Comparison of ENCODE assay signal across 33 mouse cellular contexts in the genomic region with DNA sequence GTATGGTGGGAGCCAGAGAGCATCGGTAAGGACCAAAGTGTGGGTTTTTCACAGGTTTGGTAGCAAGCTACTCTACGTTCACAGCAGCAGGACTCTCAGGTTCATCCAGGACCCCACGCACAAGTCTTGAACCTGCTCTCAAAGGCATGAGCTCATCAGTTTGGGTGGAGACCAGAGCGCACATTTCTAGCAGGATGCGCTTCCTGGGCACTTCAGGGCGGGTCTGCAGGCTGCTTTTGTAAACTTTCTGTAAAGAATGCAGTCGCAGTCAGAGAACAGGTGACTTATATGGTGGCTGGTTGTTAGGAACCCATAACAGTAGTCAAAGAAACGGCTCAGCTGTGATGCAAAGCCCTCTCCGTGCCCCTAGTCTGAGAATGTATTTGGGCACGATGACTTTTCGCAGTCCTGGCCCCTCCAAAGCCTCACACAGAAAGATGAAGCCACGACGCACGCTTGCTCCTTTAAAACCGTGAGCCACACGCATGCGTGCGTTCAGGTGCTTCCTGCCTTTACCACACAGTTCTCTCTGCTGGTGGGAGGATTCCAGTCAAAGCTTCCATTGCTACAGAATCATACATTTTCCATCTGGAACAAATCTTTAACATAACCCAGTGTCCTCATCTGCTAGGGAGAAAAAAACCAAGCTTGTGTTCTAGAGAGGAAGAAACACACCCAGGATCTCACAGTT. TPM values are rescaled to one million over a fixed set of nuclear protein-coding genes. Genes with fewer than 3 reads are reported as not detected.
A peak's percentile ranks its signal among the peaks of the same experiment; 100 is the strongest.
DNase-seq lines count a peak whose midpoint lies in the region; ATAC-seq and TF ChIP-seq lines count a peak whose summit lies in the region.
"Had no signal": no experiment of that assay in that cellular context is flagged by ENCODE, and none has a peak within 500 bp of the region (broad histone marks: within the 10 kb centered on the region; RNA-seq: fewer than 3 reads in every experiment).

No protein-coding gene starts in this region.

- H3K36me3 ChIP-seq in embryonic facial prominence, embryonic 13.5 days = peaks cover 60% of the 10 kb centered on the region
- H3K36me3 ChIP-seq in embryonic facial prominence, embryonic 10.5 days (replicated peaks) = peaks cover 65% of the 10 kb centered on the region
- peaks cover 5% of the 10 kb centered on the region for H3K36me3 ChIP-seq in ES-E14 (ENCODE audit: control insufficient read depth, insufficient read depth, low read length, poor library complexity, severe bottlenecking)
- peaks cover 20% of the 10 kb centered on the region for H3K36me3 ChIP-seq in liver, embryonic 11.5 days (ENCODE audit: control insufficient read depth, insufficient read depth, low read length)

- intact Hi-C loops in heart, postnatal 36 days (cut with DNase I) = loop anchor here (5.0 kb wide), 1 partner anchor 39 kb away; no protein-coding TSS in a partner anchor

- 0 out of 2 replicates have a peak, but pooled peaks cover 3% of the 10 kb centered on the region for H3K4me1 ChIP-seq in embryonic facial prominence, embryonic 13.5 days
- H3K4me1 ChIP-seq in embryonic facial prominence, embryonic 10.5 days = peaks cover 3% of the 10 kb centered on the region; the same call in 1 of the 2 replicates
- peaks cover 0 to 12% of the 10 kb centered on the region in 2 experiments; a peak in 2 of 4 replicates for H3K4me1 ChIP-seq in ES-E14 (ENCODE audit: control insufficient read depth in 2 of 2, insufficient read depth in 2 of 2, low read length in 2 of 2, poor library complexity in 1 of 2)
- peaks cover 2% of the 10 kb centered on the region for H3K4me1 ChIP-seq in liver, embryonic 11.5 days (replicated peaks; ENCODE audit: control insufficient read depth, insufficient read depth, low read length)
- H3K4me1 ChIP-seq: forebrain, embryonic 12.5 days; midbrain, embryonic 12.5 days had no signal

- no peak for ATAC-seq in embryonic facial prominence, embryonic 13.5 days (ENCODE audit: insufficient number of reproducible peaks, insufficient read depth, low FRiP score, low TSS enrichment, low read depth)
- ATAC-seq in CD4-positive, CD25-positive, alpha-beta regulatory T cell, adult 4 months = peak; percentile 55
- no peak for ATAC-seq in liver, embryonic 11.5 days (replicated peaks; ENCODE audit: low FRiP score)
- ATAC-seq: forebrain, postnatal 0 days; hindbrain, embryonic 16.5 days; lung, postnatal 0 days had no signal

- 85% methylated on average over 18 of the region's 18 CpGs for WGBS in embryonic facial prominence, embryonic 13.5 days
- 92% methylated on average over 18 of the region's 18 CpGs for whole genome bisulfite sequencing in embryonic facial prominence, embryonic 10.5 days
- WGBS in liver, embryonic 11.5 days = 90% methylated on average over 18 of the region's 18 CpGs

- H3K27me3 ChIP-seq in embryonic facial prominence, embryonic 13.5 days = no peaks in the 10 kb centered on the region
- H3K27me3 ChIP-seq in embryonic facial prominence, embryonic 10.5 days (replicated peaks; ENCODE audit: low read depth, poor library complexity, severe bottlenecking) = no peaks in the 10 kb centered on the region
- no peaks in the 10 kb centered on the region for H3K27me3 ChIP-seq in liver, embryonic 11.5 days (replicated peaks; ENCODE audit: control insufficient read depth, insufficient read depth, low read length)
- H3K27me3 ChIP-seq: embryonic facial prominence, embryonic 15.5 days; forebrain, embryonic 12.5 days; heart, embryonic 13.5 days; liver, embryonic 13.5 days; megakaryocyte, embryonic 14.5 days; midbrain, embryonic 12.5 days had no signal

- H3K4me2 ChIP-seq in embryonic facial prominence, embryonic 13.5 days = no peak overlapping the region
- no peak overlapping the region for H3K4me2 ChIP-seq in liver, embryonic 11.5 days
- H3K4me2 ChIP-seq: embryonic facial prominence, embryonic 15.5 days; forebrain, embryonic 12.5 days; heart, embryonic 13.5 days; liver, embryonic 13.5 days; midbrain, embryonic 12.5 days had no signal

- in situ Hi-C loops in ES-E14 (cut with MboI; ENCODE audit: low sequenced_read_pairs in 2 of 2, unreplicated experiment in 2 of 2) = no loop called here

- H3K27ac ChIP-seq in embryonic facial prominence, embryonic 13.5 days = peak overlapping the region; percentile 28; the same call in 1 of the 2 replicates
- H3K27ac ChIP-seq in embryonic facial prominence, embryonic 10.5 days (replicated peaks) = no peak overlapping the region
- no peak overlapping the region for H3K27ac ChIP-seq in ES-E14 (ENCODE audit: insufficient read depth, low read depth, low read length, poor library complexity, severe bottlenecking)
- no peak overlapping the region for H3K27ac ChIP-seq in liver, embryonic 11.5 days (ENCODE audit: low read depth, low read length)
- H3K27ac ChIP-seq: embryonic facial prominence, embryonic 15.5 days; forebrain, embryonic 12.5 days; heart, embryonic 13.5 days; left cerebral cortex, adult 2 months; liver, embryonic 13.5 days; midbrain, embryonic 12.5 days had no signal

- H3K4me3 ChIP-seq in embryonic facial prominence, embryonic 13.5 days = no peak overlapping the region
- no peak overlapping the region for H3K4me3 ChIP-seq in embryonic facial prominence, embryonic 10.5 days
- no peak overlapping the region for H3K4me3 ChIP-seq in ES-E14 (ENCODE audit: insufficient read depth in 1 of 2, low read depth in 1 of 2, low read length in 2 of 2, poor library complexity in 1 of 2, severe bottlenecking in 1 of 2)
- H3K4me3 ChIP-seq in liver, embryonic 11.5 days (ENCODE audit: low read depth, low read length) = no peak overlapping the region
- H3K4me3 ChIP-seq: embryonic facial prominence, embryonic 15.5 days; forebrain, embryonic 12.5 days; heart, embryonic 13.5 days; left cerebral cortex, adult 2 months; liver, embryonic 13.5 days; megakaryocyte, embryonic 14.5 days; midbrain, embryonic 12.5 days had no signal

- DNase-seq in embryonic facial prominence, embryonic 10.5 days (ENCODE audit: low spot score) = no peak
- DNase-seq in ES-E14 (ENCODE audit: low read depth, low spot score) = no peak
- DNase-seq in brain, adult 2 months (ENCODE audit: low read depth, low spot score) = peak; percentile 29
- DNase-seq in heart, postnatal 36 days = no peak
- DNase-seq in liver, embryonic 11.5 days (ENCODE audit: low spot score) = no peak
- DNase-seq in embryo, embryonic 9.5 days (ENCODE audit: extremely low spot score) = no peak
- DNase-seq: adrenal gland, postnatal 14 days; cerebellum, adult 11-12 months; cerebellum, adult 9-11 months; embryo, embryonic 11 days; forebrain, postnatal 0 days; gastrocnemius, postnatal 25 days; heart, adult 18-20 months; heart, postnatal 10 days; kidney, postnatal 14 days; left cerebral cortex, postnatal 4 days; liver, embryonic 13.5 days; lung, adult 18-20 months; lung, postnatal 4 days; retina, postnatal 1 day; spleen, adult 18-20 months; thymus, postnatal 14 days had no signal

- H3K9me3 ChIP-seq in embryonic facial prominence, embryonic 13.5 days = no peaks in the 10 kb centered on the region
- H3K9me3 ChIP-seq in embryonic facial prominence, embryonic 10.5 days = no peaks in the 10 kb centered on the region
- no peaks in the 10 kb centered on the region for H3K9me3 ChIP-seq in ES-E14 (ENCODE audit: control insufficient read depth, insufficient read depth, low read depth, low read length)
- H3K9me3 ChIP-seq in liver, embryonic 11.5 days (ENCODE audit: control insufficient read depth, low read length) = no peaks in the 10 kb centered on the region
- H3K9me3 ChIP-seq: embryonic facial prominence, embryonic 15.5 days; forebrain, embryonic 12.5 days; heart, embryonic 13.5 days; liver, embryonic 13.5 days; megakaryocyte, embryonic 14.5 days; midbrain, embryonic 12.5 days had no signal

- no peak overlapping the region for H3K9ac ChIP-seq in embryonic facial prominence, embryonic 13.5 days
- H3K9ac ChIP-seq in ES-E14 (ENCODE audit: insufficient read depth, low read depth, low read length, poor library complexity, severe bottlenecking) = 0 out of 2 replicates have a peak overlapping the region, but pooled peaks have one; percentile 19
- no peak overlapping the region for H3K9ac ChIP-seq in liver, embryonic 11.5 days (ENCODE audit: low read depth, low read length)
- H3K9ac ChIP-seq: embryonic facial prominence, embryonic 15.5 days; forebrain, embryonic 12.5 days; forebrain, postnatal 0 days; heart, embryonic 13.5 days; liver, embryonic 13.5 days; midbrain, embryonic 12.5 days had no signal

TF ChIP-seq in ES-E14, 5 proteins besides CTCF, POLR2A, EP300 and RAD21 (continues in another document):
- TF ChIP-seq MAFK (IDR thresholded peaks at IDR 0.05; ENCODE audit: insufficient read depth, low read depth, low read length) (no peak), CHD2 (IDR thresholded peaks at IDR 0.05; ENCODE audit: low read depth, low read length) (no peak), ZNF384 (IDR thresholded peaks at IDR 0.05; ENCODE audit: low read depth, low read length) (no peak), ZC3H11A (IDR thresholded peaks at IDR 0.05; ENCODE audit: borderline replicate concordance, low read depth, low read length) (no peak)

RNA-seq across cellular contexts. Expression of a gene that starts 18.1 kb away (rescaled TPM):
- polyA plus RNA-seq in embryonic facial prominence, embryonic 13.5 days (2015; fragmentation: Nextera tagmentation; extraction: Ambion mirVana) = 31.0 and 31.7 TPM in 2 replicates
- polyA plus RNA-seq in embryonic facial prominence, embryonic 10.5 days (2016; fragmentation: Nextera tagmentation; extraction: Ambion mirVana) = 9.7 and 11.5 TPM in 2 replicates
- polyA plus RNA-seq in CD4-positive, CD25-positive, alpha-beta regulatory T cell, adult 4 months (2017; shearing (Covaris generic)) = under 1 TPM in 1 of 2 experiments, not detected in 1; 0.05 TPM
- 8.8 and 17.9 TPM in 2 replicates for total RNA-seq in ES-E14 (2012; rRNA removed)
- 10 to 100 TPM in 1 of 2 experiments, 1 to 10 TPM in 1; 9.8 to 10.7 TPM for total RNA-seq in heart, postnatal 36 days (2021)
- polyA plus RNA-seq in liver, embryonic 11.5 days (2014; fragmentation: Nextera tagmentation; extraction: Ambion mirVana) = 12.0 and 15.0 TPM in 2 replicates

RNA-seq across cellular contexts. Expression of a gene that starts 51.0 kb away (rescaled TPM):
- polyA plus RNA-seq in embryonic facial prominence, embryonic 13.5 days (2015; fragmentation: Nextera tagmentation; extraction: Ambion mirVana) = 36.7 and 37.2 TPM in 2 replicates
- 37.8 and 37.9 TPM in 2 replicates for polyA plus RNA-seq in embryonic facial prominence, embryonic 10.5 days (2016; fragmentation: Nextera tagmentation; extraction: Ambion mirVana)
- 10 to 100 TPM; 19.9 to 23.4 TPM for polyA plus RNA-seq in CD4-positive, CD25-positive, alpha-beta regulatory T cell, adult 4 months (2017; shearing (Covaris generic))
- total RNA-seq in ES-E14 (2012; rRNA removed) = 17.9 and 21.6 TPM in 2 replicates
- 10 to 100 TPM; 58.1 to 64.9 TPM for total RNA-seq in heart, postnatal 36 days (2021)
- 30.9 and 36.7 TPM in 2 replicates for polyA plus RNA-seq in liver, embryonic 11.5 days (2014; fragmentation: Nextera tagmentation; extraction: Ambion mirVana)

RNA-seq across cellular contexts. Expression of a gene that starts 57.8 kb away (rescaled TPM):
- 2.1 and 3.0 TPM in 2 replicates for polyA plus RNA-seq in embryonic facial prominence, embryonic 13.5 days (2015; fragmentation: Nextera tagmentation; extraction: Ambion mirVana)
- 167 and 281 TPM in 2 replicates for polyA plus RNA-seq in embryonic facial prominence, embryonic 10.5 days (2016; fragmentation: Nextera tagmentation; extraction: Ambion mirVana)
- not detected for polyA plus RNA-seq in CD4-positive, CD25-positive, alpha-beta regulatory T cell, adult 4 months (2017; shearing (Covaris generic))
- total RNA-seq in ES-E14 (2012; rRNA removed) = 6.0 and 6.1 TPM in 2 replicates
- under 1 TPM in 1 of 2 experiments, not detected in 1; 0.08 TPM for total RNA-seq in heart, postnatal 36 days (2021)
- 4.8 and 5.5 TPM in 2 replicates for polyA plus RNA-seq in liver, embryonic 11.5 days (2014; fragmentation: Nextera tagmentation; extraction: Ambion mirVana)
- polyA plus RNA-seq: C2C12 had no signal

Comparison
In these comparisons a context has a peak if more than half of its experiments do, and no peak if none do; other contexts are left out.
1. RNA of a gene that starts 57.8 kb away (polyA plus RNA-seq): 167 to 281 TPM in embryonic facial prominence, embryonic 10.5 days; 4.8 to 5.5 TPM in liver, embryonic 11.5 days, 2.1 to 3.0 TPM in embryonic facial prominence, embryonic 13.5 days and not detected in CD4-positive, CD25-positive, alpha-beta regulatory T cell, adult 4 months; every median in the first group is over 10 times any median in the second.
2. RNA of a gene that starts 18.1 kb away (polyA plus RNA-seq): 31.0 to 31.7 TPM in embryonic facial prominence, embryonic 13.5 days, 12.0 to 15.0 TPM in liver, embryonic 11.5 days and 9.7 to 11.5 TPM in embryonic facial prominence, embryonic 10.5 days; 0.05 TPM in CD4-positive, CD25-positive, alpha-beta regulatory T cell, adult 4 months; every median in the first group is over 10 times any median in the second.